Mouse (Mus musculus): ENCODE results near the gene Taar1.

- TF ChIP-seq CTCF (IDR thresholded peaks at IDR 0.05; ENCODE audit: insufficient read depth, low read depth, low read length) = no peak
- no peak for TF ChIP-seq POLR2A (IDR thresholded peaks at IDR 0.05; ENCODE audit: insufficient read depth, low read depth, low read length)
Observed at GRCm38 (mm10) chr10:23905661-23906060, 14.5 kb upstream of the Taar1 start.
